Mouse (Mus musculus): ENCODE data around the gene Kdm8. TPM values are rescaled to one million over a fixed set of nuclear protein-coding genes. Genes with fewer than 3 reads are reported as not detected.

Kdm8 gene
- polyA plus RNA-seq, 1 experiment from 2014 or later = 5.4 TPM

DNA sequence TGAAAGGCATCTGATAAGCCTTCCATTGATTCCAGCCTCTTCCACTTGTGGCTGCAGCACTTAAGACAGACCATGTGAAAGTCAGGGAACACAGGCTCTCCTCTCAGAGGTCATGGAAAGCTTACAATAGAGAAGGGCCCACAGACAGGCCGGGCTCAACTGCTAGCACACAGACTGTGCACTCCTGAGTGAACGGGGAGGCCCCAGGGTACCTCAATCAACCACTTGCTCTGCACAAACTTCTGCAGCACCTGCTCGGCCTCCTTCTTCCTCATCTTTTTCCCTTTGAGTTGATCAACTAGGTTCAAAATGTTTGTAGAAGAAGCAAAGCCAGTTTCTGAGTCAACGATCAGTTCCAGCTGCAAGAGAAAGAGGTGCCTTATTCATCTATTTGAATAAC lies 26.4 kb downstream of the Kdm8 start:
- H3K4me3 ChIP-seq = no peak overlapping the region
- WGBS = 95% methylated on average over 4 of the region's 4 CpGs
- H3K4me1 ChIP-seq (replicated peaks) = peaks cover 15% of the 10 kb centered on the region
- no peak overlapping the region for H3K4me2 ChIP-seq
- H3K27ac ChIP-seq (replicated peaks) = no peak overlapping the region
- H3K27me3 ChIP-seq = no peaks in the 10 kb centered on the region
- H3K9me3 ChIP-seq = no peaks in the 10 kb centered on the region
- H3K9ac ChIP-seq = no peak overlapping the region
- ATAC-seq (ENCODE audit: low FRiP score, low read depth) = no peak
- H3K36me3 ChIP-seq = peaks cover 24% of the 10 kb centered on the region

DNA sequence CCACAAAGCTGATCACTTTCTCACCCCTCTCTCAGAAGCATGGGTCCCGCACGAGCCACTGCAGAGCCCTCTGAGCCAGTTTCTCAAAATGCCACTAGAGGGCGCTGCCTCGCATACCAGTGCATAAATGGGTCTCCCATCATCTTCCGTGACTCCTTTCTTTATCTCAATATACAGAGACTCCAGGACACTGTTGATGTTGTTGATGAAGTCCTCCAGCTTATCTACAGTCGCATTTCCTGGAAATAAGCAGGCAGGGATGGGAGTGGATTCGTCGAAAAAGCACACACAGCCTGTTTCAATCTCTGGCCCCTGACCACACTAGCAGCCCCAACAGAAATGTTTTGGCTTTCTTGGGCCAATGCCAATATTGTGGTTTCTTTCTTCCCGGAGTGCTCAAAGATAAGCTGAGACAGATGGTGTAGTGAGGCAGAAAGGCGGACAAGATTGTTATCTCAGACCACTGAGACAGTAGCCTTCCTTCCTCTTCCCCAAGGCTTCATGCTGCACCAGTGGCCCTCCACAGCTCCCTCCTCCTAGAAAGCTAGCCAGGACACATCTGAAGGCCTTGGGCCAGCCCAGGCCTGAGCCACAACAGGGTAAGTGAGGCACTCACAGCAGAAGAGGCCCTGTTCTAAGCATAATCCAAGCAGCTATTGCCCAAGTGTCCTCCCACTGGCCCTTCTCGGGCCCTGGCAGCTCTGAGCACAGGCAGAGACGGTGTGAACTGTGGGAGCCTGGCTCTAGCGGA lies 27.7 kb downstream of the Kdm8 start:
- WGBS = 31% methylated on average over 13 of the region's 13 CpGs
- Histone ChIP-seq H3K4me1 (replicated peaks) (peaks cover 18% of the 10 kb centered on the region), H3K9me3 (no peaks in the 10 kb centered on the region), H3K27ac (replicated peaks) (peak overlapping the region; percentile 27), H3K27me3 (no peaks in the 10 kb centered on the region), H3K4me3 (no peak overlapping the region), H3K36me3 (peaks cover 17% of the 10 kb centered on the region), H3K9ac (no peak overlapping the region), H3K4me2 (no peak overlapping the region)
- ATAC-seq (ENCODE audit: low FRiP score, low read depth) = peak; percentile 71

- 0 out of 2 replicates have a peak, but pooled peaks cover 3% of the 10 kb centered on the region for H3K36me3 ChIP-seq
- no peak overlapping the region for H3K27ac ChIP-seq (replicated peaks)
- H3K4me3 ChIP-seq = no peak overlapping the region
- no peaks in the 10 kb centered on the region for H3K27me3 ChIP-seq
- no peak overlapping the region for H3K9ac ChIP-seq
- peaks cover 18% of the 10 kb centered on the region for H3K4me1 ChIP-seq (replicated peaks)
- H3K4me2 ChIP-seq = no peak overlapping the region
- WGBS = 81% methylated on average over 4 of the region's 4 CpGs
- ATAC-seq (ENCODE audit: low FRiP score, low read depth) = no peak
- H3K9me3 ChIP-seq = no peaks in the 10 kb centered on the region
These were observed 30.1 kb downstream of the Kdm8 start for GRCm38 (mm10) chr7:125474535-125474934.

DNA sequence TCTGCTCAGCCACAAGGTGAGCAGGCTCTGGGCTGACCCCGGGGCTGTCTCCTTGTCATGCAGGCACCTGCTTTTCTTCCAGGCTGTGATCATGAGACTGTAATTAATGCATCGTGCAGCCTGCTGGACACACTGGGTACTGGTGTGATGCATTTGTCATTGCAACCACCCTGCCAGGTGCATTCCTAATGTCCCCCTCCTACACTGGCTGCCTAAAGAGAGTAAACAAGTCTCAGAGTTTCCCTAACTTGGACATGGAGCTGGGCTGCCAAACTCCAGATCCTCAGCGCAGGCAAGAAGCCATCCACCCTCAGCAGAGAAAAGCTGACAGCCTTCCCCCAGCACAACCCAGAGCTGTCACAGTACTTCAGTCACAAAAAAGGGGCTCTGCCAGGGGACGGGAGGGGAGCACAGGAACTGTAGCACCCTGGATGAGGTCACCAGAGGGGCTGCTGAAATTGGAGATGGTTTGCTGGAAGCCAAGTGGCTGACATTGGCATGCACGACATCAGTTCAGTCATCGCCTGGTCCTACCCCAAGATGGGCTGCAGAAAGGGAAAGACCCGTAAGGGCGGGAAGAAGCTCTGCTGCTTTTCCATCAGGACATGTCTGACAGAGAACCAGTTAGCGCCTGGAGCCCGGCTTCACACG lies 31.2 kb downstream of the Kdm8 start:
- Histone ChIP-seq H3K9me3 (no peaks in the 10 kb centered on the region), H3K4me3 (no peak overlapping the region), H3K4me2 (no peak overlapping the region), H3K27me3 (no peaks in the 10 kb centered on the region), H3K9ac (no peak overlapping the region), H3K4me1 (replicated peaks) (peaks cover 18% of the 10 kb centered on the region), H3K36me3 (0 out of 2 replicates have a peak, but pooled peaks cover 6% of the 10 kb centered on the region), H3K27ac (replicated peaks) (peak overlapping the region; percentile 64)
- peak; percentile 57; the same call in 1 of the 2 replicates for ATAC-seq (ENCODE audit: low FRiP score, low read depth)
- WGBS = 57% methylated on average over 11 of the region's 11 CpGs

- Histone ChIP-seq H3K4me3 (no peak overlapping the region), H3K4me1 (replicated peaks) (peaks cover 11% of the 10 kb centered on the region), H3K36me3 (peaks cover 12% of the 10 kb centered on the region; the same call in 1 of the 2 replicates), H3K4me2 (no peak overlapping the region), H3K9ac (no peak overlapping the region), H3K9me3 (no peaks in the 10 kb centered on the region), H3K27me3 (no peaks in the 10 kb centered on the region), H3K27ac (replicated peaks) (no peak overlapping the region)
- ATAC-seq (ENCODE audit: low FRiP score, low read depth) = no peak
- WGBS = 85% methylated on average over 7 of the region's 7 CpGs
These were observed 34.0 kb downstream of the Kdm8 start for GRCm38 (mm10) chr7:125478391-125478984.

- H3K4me2 ChIP-seq = no peak overlapping the region
- no peaks in the 10 kb centered on the region for H3K27me3 ChIP-seq
- H3K9ac ChIP-seq = no peak overlapping the region
- no peaks in the 10 kb centered on the region for H3K9me3 ChIP-seq
- H3K36me3 ChIP-seq = peaks cover 16% of the 10 kb centered on the region; the same call in 1 of the 2 replicates
- 94% methylated on average over 4 of the region's 4 CpGs for WGBS
- no peak overlapping the region for H3K27ac ChIP-seq (replicated peaks)
- no peak overlapping the region for H3K4me3 ChIP-seq
- peaks cover 7% of the 10 kb centered on the region for H3K4me1 ChIP-seq (replicated peaks)
- ATAC-seq (ENCODE audit: low FRiP score, low read depth) = no peak
These were observed 36.0 kb downstream of the Kdm8 start for GRCm38 (mm10) chr7:125480518-125480917.

GRCm38 (mm10) chr7:125482339-125482738 lies 37.9 kb downstream of the Kdm8 start:
- ATAC-seq (ENCODE audit: low FRiP score, low read depth) = no peak
- peaks cover 16% of the 10 kb centered on the region; the same call in 1 of the 2 replicates for H3K36me3 ChIP-seq
- WGBS = 82% methylated on average over 3 of the region's 3 CpGs

GRCm38 (mm10) chr7:125482886-125483285 lies 38.4 kb downstream of the Kdm8 start:
- H3K27me3 ChIP-seq = no peaks in the 10 kb centered on the region
- 54% methylated on average over 2 of the region's 2 CpGs for WGBS
- no peak overlapping the region for H3K9ac ChIP-seq
- peaks cover 16% of the 10 kb centered on the region; the same call in 1 of the 2 replicates for H3K36me3 ChIP-seq
- H3K9me3 ChIP-seq = no peaks in the 10 kb centered on the region
- H3K4me3 ChIP-seq = no peak overlapping the region
- no peak overlapping the region for H3K4me2 ChIP-seq
- no peak for ATAC-seq (ENCODE audit: low FRiP score, low read depth)
- H3K4me1 ChIP-seq (replicated peaks) = no peaks in the 10 kb centered on the region
- H3K27ac ChIP-seq (replicated peaks) = no peak overlapping the region

More at GRCm38 (mm10) chr7:125482339-125482738, 37.9 kb downstream of the Kdm8 start:
- no peaks in the 10 kb centered on the region for H3K9me3 ChIP-seq
- no peaks in the 10 kb centered on the region for H3K4me1 ChIP-seq (replicated peaks)
- no peak overlapping the region for H3K4me2 ChIP-seq
- H3K27me3 ChIP-seq = no peaks in the 10 kb centered on the region
- no peak overlapping the region for H3K27ac ChIP-seq (replicated peaks)
- H3K9ac ChIP-seq = no peak overlapping the region
- no peak overlapping the region for H3K4me3 ChIP-seq

GRCm38 (mm10) chr7:125484791-125485190 lies 40.3 kb downstream of the Kdm8 start:
- ATAC-seq (ENCODE audit: low FRiP score, low read depth) = no peak
- no peaks in the 10 kb centered on the region for H3K9me3 ChIP-seq
- peaks cover 9% of the 10 kb centered on the region for H3K4me1 ChIP-seq (replicated peaks)
- H3K4me2 ChIP-seq = no peak overlapping the region
- H3K27ac ChIP-seq (replicated peaks) = no peak overlapping the region
- H3K9ac ChIP-seq = no peak overlapping the region
- peaks cover 16% of the 10 kb centered on the region; the same call in 1 of the 2 replicates for H3K36me3 ChIP-seq
- H3K4me3 ChIP-seq = no peak overlapping the region
- H3K27me3 ChIP-seq = no peaks in the 10 kb centered on the region
- 88% methylated on average over 7 of the region's 7 CpGs for WGBS

DNA sequence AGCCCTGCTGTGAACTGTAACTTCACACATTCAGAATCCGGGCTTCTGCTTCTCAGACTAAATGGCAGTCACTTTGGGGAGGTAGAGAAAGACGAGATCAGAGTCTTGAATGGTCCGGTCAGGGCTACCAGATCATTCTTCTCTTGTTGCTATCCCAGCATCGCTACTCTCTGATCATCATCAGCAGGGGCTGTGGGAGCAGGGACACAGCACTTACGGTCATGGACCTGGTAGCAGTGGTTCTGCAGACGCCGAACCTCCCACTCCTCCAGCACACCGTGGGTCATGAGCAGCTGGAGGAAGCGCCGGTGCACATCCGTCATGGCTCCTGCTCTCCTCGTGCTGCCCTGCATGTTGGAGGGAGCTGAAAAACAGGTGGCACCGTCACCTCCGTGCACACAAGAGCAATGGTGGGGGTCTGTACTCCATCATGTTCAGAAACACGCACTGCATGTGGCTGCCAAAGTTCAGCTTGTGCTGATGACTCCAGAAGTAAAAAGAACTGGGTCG lies 41.7 kb downstream of the Kdm8 start:
- peaks cover 19% of the 10 kb centered on the region for H3K4me1 ChIP-seq (replicated peaks)
- H3K4me3 ChIP-seq = no peak overlapping the region
- peaks cover 8% of the 10 kb centered on the region; the same call in 1 of the 2 replicates for H3K36me3 ChIP-seq
- no peaks in the 10 kb centered on the region for H3K27me3 ChIP-seq
- H3K9ac ChIP-seq = no peak overlapping the region
- whole genome bisulfite sequencing = 94% methylated on average over 16 of the region's 16 CpGs
- H3K4me2 ChIP-seq = no peak overlapping the region
- no peaks in the 10 kb centered on the region for H3K9me3 ChIP-seq
- H3K27ac ChIP-seq (replicated peaks) = no peak overlapping the region
- ATAC-seq (ENCODE audit: low FRiP score, low read depth) = no peak

DNA sequence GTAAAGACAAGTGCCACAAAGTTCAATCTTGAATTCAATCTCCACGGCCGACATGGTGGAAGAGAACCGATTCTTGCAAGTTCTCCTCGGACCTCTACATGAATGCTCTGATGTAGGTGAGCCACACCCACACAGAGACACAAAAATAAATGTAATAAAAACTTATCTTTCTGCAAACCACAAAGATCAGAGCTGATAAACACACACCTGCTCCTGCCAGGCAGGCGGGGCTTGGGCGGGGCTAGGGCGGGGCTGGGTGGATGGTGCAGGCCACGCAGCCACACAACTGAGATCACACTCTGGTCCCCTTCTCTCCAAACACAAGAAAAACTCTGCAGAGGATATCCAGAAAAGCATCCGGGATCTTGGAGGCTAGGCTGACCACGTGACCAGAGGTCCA lies 42.6 kb downstream of the Kdm8 start:
- no peak overlapping the region for H3K27ac ChIP-seq (replicated peaks)
- H3K4me2 ChIP-seq = no peak overlapping the region
- peaks cover 8% of the 10 kb centered on the region; the same call in 1 of the 2 replicates for H3K36me3 ChIP-seq
- H3K4me1 ChIP-seq (replicated peaks) = peaks cover 23% of the 10 kb centered on the region
- no peak overlapping the region for H3K4me3 ChIP-seq
- ATAC-seq (ENCODE audit: low FRiP score, low read depth) = no peak
- H3K27me3 ChIP-seq = no peaks in the 10 kb centered on the region
- H3K9ac ChIP-seq = no peak overlapping the region
- 93% methylated on average over 10 of the region's 10 CpGs for WGBS
- no peaks in the 10 kb centered on the region for H3K9me3 ChIP-seq

- no peak overlapping the region for H3K4me2 ChIP-seq
- no peak overlapping the region for H3K9ac ChIP-seq
- peaks cover 25% of the 10 kb centered on the region for H3K4me1 ChIP-seq (replicated peaks)
- ATAC-seq (ENCODE audit: low FRiP score, low read depth) = no peak
- H3K27ac ChIP-seq (replicated peaks) = no peak overlapping the region
- H3K4me3 ChIP-seq = no peak overlapping the region
- 79% methylated on average over 6 of the region's 6 CpGs for WGBS
- no peaks in the 10 kb centered on the region for H3K27me3 ChIP-seq
- H3K36me3 ChIP-seq = peaks cover 4% of the 10 kb centered on the region; the same call in 1 of the 2 replicates
- H3K9me3 ChIP-seq = no peaks in the 10 kb centered on the region
These were observed 44.2 kb downstream of the Kdm8 start for GRCm38 (mm10) chr7:125488706-125489105.

All from hindbrain, embryonic 15.5 days (tissue).